Mouse (Mus musculus): ENCODE data around the gene Ugt1a8. TPM values are rescaled to one million over a fixed set of nuclear protein-coding genes. Genes with fewer than 3 reads are reported as not detected.

The Ugt1a8 gene
- total and polyA plus RNA-seq, 3 experiments = not detected

DNA sequence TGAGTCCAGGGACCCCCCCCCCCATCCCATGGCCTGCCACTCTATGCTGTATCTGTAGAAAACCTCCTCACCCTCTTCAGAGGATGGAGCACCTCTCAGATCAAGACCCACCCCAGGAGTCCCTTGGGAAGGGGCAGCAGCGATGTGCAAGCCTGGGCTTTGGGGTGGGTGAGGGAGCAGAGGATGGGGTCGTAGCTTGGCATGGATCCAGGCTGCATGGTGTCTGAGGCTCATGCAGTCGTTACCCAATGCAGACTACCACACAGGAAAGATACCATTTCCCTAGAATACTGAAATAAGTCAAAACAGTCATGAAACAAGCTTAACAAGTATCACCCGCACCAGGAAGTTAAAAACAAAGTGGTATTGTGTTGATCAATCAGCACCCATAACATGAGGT is 161.0 kb downstream of the Ugt1a8 start:
- no peaks in the 10 kb centered on the region for H3K4me1 ChIP-seq (ENCODE audit: insufficient read depth, low read depth, low read length)
- ATAC-seq (ENCODE audit: extremely low read depth, insufficient number of reproducible peaks, low FRiP score, poor library complexity, severe bottlenecking) (no peak), DNase-seq (ENCODE audit: low spot score) (no peak)
- H3K4me3 ChIP-seq (ENCODE audit: low read depth, low read length) = no peak overlapping the region
- H3K27me3 ChIP-seq (ENCODE audit: insufficient read depth, low read length) = peaks cover 30% of the 10 kb centered on the region
- H3K9me3 ChIP-seq (replicated peaks) = peaks cover 2% of the 10 kb centered on the region; the same call in 1 of the 2 replicates
- TF ChIP-seq CTCF (IDR thresholded peaks at IDR 0.05; ENCODE audit: low read depth, low read length) = no peak
- no peak for TF ChIP-seq GATA2 (IDR thresholded peaks at IDR 0.05; ENCODE audit: borderline replicate concordance, low read depth, low read length)
- no peak for TF ChIP-seq POLR2AphosphoS5 (IDR thresholded peaks at IDR 0.05; ENCODE audit: insufficient replicate concordance, low read depth, low read length)
- TF ChIP-seq TAL1 (conservative IDR thresholded peaks at IDR 0.05; ENCODE audit: low read depth, low read length) = no peak
- no peak for TF ChIP-seq GATA1 (IDR thresholded peaks at IDR 0.05; ENCODE audit: borderline replicate concordance, low read length)
- no peaks in the 10 kb centered on the region for H3K36me3 ChIP-seq (replicated peaks)

GRCm38 (mm10) chr1:88249596-88249995 is 162.0 kb downstream of the Ugt1a8 start:
- DNase-seq (ENCODE audit: low spot score) = no peak
- Histone ChIP-seq H3K9me3 (replicated peaks) (no peaks in the 10 kb centered on the region), H3K4me3 (ENCODE audit: low read depth, low read length) (no peak overlapping the region), H3K36me3 (replicated peaks) (no peaks in the 10 kb centered on the region), H3K27me3 (ENCODE audit: insufficient read depth, low read length) (peaks cover 30% of the 10 kb centered on the region), H3K4me1 (ENCODE audit: insufficient read depth, low read depth, low read length) (peaks cover under 1% of the 10 kb centered on the region; the same call in 1 of the 2 replicates)
- no peak for TF ChIP-seq CTCF (IDR thresholded peaks at IDR 0.05; ENCODE audit: low read depth, low read length)
- no peak for TF ChIP-seq POLR2AphosphoS5 (IDR thresholded peaks at IDR 0.05; ENCODE audit: insufficient replicate concordance, low read depth, low read length)
- no peak for TF ChIP-seq GATA1 (IDR thresholded peaks at IDR 0.05; ENCODE audit: borderline replicate concordance, low read length)
- ATAC-seq (ENCODE audit: extremely low read depth, insufficient number of reproducible peaks, low FRiP score, poor library complexity, severe bottlenecking) = no peak

GRCm38 (mm10) chr1:88250023-88250422 is 162.4 kb downstream of the Ugt1a8 start:
- Histone ChIP-seq H3K36me3 (replicated peaks) (no peaks in the 10 kb centered on the region), H3K4me3 (ENCODE audit: low read depth, low read length) (no peak overlapping the region), H3K4me1 (ENCODE audit: insufficient read depth, low read depth, low read length) (peaks cover 4% of the 10 kb centered on the region), H3K27me3 (ENCODE audit: insufficient read depth, low read length) (peaks cover 34% of the 10 kb centered on the region), H3K9me3 (replicated peaks) (no peaks in the 10 kb centered on the region)
- TF ChIP-seq POLR2AphosphoS5 (IDR thresholded peaks at IDR 0.05; ENCODE audit: insufficient replicate concordance, low read depth, low read length) = no peak
- no peak for TF ChIP-seq GATA1 (IDR thresholded peaks at IDR 0.05; ENCODE audit: borderline replicate concordance, low read length)
- TF ChIP-seq TAL1 (conservative IDR thresholded peaks at IDR 0.05; ENCODE audit: low read depth, low read length) = no peak
- no peak for ATAC-seq (ENCODE audit: extremely low read depth, insufficient number of reproducible peaks, low FRiP score, poor library complexity, severe bottlenecking)
- DNase-seq (ENCODE audit: low spot score) = no peak

DNA sequence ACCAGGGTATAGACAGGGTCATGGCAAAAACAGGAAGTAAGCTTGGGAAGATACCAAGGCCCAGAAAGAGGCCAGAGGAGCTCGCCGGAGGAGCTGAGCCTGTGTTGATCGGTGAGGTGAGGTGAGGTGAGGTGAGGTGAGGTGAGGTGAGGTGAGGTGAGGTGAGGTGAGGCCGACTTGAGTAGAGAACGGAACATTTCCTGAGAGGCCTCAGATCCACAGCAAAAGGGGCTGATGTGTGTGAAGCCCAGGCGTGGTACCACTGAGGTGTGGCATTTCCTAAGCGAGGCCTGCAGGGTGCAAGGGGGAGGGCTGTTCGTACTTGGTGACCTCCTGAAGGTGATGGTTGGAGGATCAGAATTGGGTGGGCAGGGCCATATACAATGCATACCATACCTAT is 165.5 kb downstream of the Ugt1a8 start:
- Histone ChIP-seq H3K9me3 (replicated peaks) (no peaks in the 10 kb centered on the region), H3K4me1 (ENCODE audit: insufficient read depth, low read depth, low read length) (peaks cover 4% of the 10 kb centered on the region), H3K36me3 (replicated peaks) (no peaks in the 10 kb centered on the region), H3K27me3 (ENCODE audit: insufficient read depth, low read length) (peaks cover 46% of the 10 kb centered on the region), H3K4me3 (ENCODE audit: low read depth, low read length) (no peak overlapping the region)
- TF ChIP-seq POLR2AphosphoS5 (IDR thresholded peaks at IDR 0.05; ENCODE audit: insufficient replicate concordance, low read depth, low read length) (0 out of 2 replicates have a peak, but pooled peaks have one; percentile 39), TAL1 (conservative IDR thresholded peaks at IDR 0.05; ENCODE audit: low read depth, low read length) (no peak)
- ATAC-seq (ENCODE audit: extremely low read depth, insufficient number of reproducible peaks, low FRiP score, poor library complexity, severe bottlenecking) (no peak), DNase-seq (ENCODE audit: low spot score) (no peak)

DNA sequence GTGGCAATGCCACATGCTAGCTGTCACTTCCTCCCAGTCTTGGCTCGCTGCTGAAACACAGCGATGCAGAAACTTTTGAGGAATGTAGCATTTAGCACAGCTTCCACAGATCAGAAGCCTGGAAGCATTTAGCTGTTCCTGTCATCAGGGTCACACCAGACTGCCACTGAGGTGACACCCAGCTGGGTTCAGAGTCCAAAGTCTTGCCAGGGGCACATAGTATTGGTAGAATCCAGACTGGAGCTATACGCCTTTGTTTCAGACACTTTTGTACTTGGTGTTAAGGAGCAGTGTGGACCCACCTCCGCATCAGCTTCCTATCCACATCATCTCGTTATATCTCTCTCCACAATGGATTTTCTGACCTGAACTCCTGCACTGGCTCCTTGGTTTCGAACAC is 165.9 kb downstream of the Ugt1a8 start:
- Histone ChIP-seq H3K36me3 (replicated peaks) (no peaks in the 10 kb centered on the region), H3K27me3 (ENCODE audit: insufficient read depth, low read length) (peaks cover 46% of the 10 kb centered on the region), H3K4me1 (ENCODE audit: insufficient read depth, low read depth, low read length) (peaks cover 4% of the 10 kb centered on the region), H3K9me3 (replicated peaks) (no peaks in the 10 kb centered on the region), H3K4me3 (ENCODE audit: low read depth, low read length) (no peak overlapping the region)
- no peak for ATAC-seq (ENCODE audit: extremely low read depth, insufficient number of reproducible peaks, low FRiP score, poor library complexity, severe bottlenecking)
- no peak for DNase-seq (ENCODE audit: low spot score)
- TF ChIP-seq POLR2AphosphoS5 (IDR thresholded peaks at IDR 0.05; ENCODE audit: insufficient replicate concordance, low read depth, low read length) = no peak
- TF ChIP-seq GATA1 (IDR thresholded peaks at IDR 0.05; ENCODE audit: borderline replicate concordance, low read length) = no peak
- no peak for TF ChIP-seq CTCF (IDR thresholded peaks at IDR 0.05; ENCODE audit: low read depth, low read length)
- TF ChIP-seq TAL1 (conservative IDR thresholded peaks at IDR 0.05; ENCODE audit: low read depth, low read length) = no peak
- TF ChIP-seq GATA2 (IDR thresholded peaks at IDR 0.05; ENCODE audit: borderline replicate concordance, low read depth, low read length) = no peak

DNA sequence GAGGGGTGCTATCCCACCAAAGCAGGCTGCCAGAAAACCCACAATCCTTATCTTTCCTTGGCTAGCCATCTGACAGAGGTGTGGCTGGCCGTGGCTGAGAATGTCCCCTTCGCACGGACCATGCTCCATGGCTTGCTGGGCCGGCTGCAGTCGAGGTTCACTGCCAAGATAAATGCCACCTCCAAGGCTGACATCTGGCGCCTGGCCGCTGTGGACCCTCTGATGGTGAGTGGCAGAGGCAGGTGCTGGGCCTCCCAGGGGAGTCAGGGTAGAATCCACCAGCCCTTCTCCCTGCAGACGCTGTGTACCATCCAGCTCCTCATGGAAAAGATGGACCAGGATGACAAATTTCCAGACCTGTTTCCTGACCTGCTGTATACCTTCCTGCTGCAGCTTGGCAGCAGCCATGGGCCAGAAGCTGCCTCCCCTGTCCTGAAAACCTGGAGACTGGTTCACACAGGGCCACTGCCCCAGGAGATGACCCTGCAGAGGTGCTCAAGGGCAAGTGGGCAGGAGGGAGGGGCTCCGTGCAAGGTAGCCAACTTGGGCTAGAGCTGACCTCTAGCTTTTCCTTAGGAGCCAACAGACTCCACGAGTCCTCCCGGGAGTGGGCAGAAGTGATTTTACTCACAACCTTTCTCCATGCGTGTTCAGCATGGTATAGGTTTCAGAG is 167.3 kb downstream of the Ugt1a8 start:
- Histone ChIP-seq H3K4me3 (ENCODE audit: low read depth, low read length) (no peak overlapping the region), H3K27me3 (ENCODE audit: insufficient read depth, low read length) (peaks cover 38% of the 10 kb centered on the region), H3K9me3 (replicated peaks) (no peaks in the 10 kb centered on the region), H3K36me3 (replicated peaks) (peaks cover 9% of the 10 kb centered on the region), H3K4me1 (ENCODE audit: insufficient read depth, low read depth, low read length) (peaks cover 4% of the 10 kb centered on the region)
- TF ChIP-seq POLR2AphosphoS5 (IDR thresholded peaks at IDR 0.05; ENCODE audit: insufficient replicate concordance, low read depth, low read length) (no peak; the same call in 1 of the 2 replicates), CTCF (IDR thresholded peaks at IDR 0.05; ENCODE audit: low read depth, low read length) (no peak)
- no peak for ATAC-seq (ENCODE audit: extremely low read depth, insufficient number of reproducible peaks, low FRiP score, poor library complexity, severe bottlenecking)
- no peak for DNase-seq (ENCODE audit: low spot score)

DNA sequence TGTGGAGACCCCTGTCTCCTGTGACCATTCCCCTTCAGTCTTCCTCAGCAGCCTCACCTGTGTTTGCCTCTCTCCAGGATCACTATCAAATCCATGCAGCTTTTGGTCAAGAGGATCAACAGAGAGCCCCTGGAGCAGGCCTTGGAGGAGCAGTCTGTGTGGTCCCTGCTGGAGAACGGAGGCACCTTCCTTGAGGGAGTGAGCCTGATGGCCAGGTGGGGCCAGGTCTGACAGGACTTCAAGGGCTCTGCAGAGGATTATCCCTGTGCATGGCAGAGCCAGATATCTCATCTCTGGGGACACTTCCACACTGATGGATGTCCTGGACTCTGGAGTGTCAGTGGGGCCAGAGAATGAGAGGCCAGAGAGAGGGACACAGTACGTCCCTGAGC is 167.8 kb downstream of the Ugt1a8 start:
- TF ChIP-seq POLR2AphosphoS5 (IDR thresholded peaks at IDR 0.05; ENCODE audit: insufficient replicate concordance, low read depth, low read length) = no peak
- TF ChIP-seq CTCF (IDR thresholded peaks at IDR 0.05; ENCODE audit: low read depth, low read length) = no peak
- TF ChIP-seq GATA1 (IDR thresholded peaks at IDR 0.05; ENCODE audit: borderline replicate concordance, low read length) = no peak
- H3K9me3 ChIP-seq (replicated peaks) = no peaks in the 10 kb centered on the region
- H3K36me3 ChIP-seq (replicated peaks) = peaks cover 15% of the 10 kb centered on the region
- ATAC-seq (ENCODE audit: extremely low read depth, insufficient number of reproducible peaks, low FRiP score, poor library complexity, severe bottlenecking) (no peak), DNase-seq (ENCODE audit: low spot score) (no peak)
- peaks cover 36% of the 10 kb centered on the region for H3K27me3 ChIP-seq (ENCODE audit: insufficient read depth, low read length)
- peaks cover 6% of the 10 kb centered on the region for H3K4me1 ChIP-seq (ENCODE audit: insufficient read depth, low read depth, low read length)
- no peak overlapping the region for H3K4me3 ChIP-seq (ENCODE audit: low read depth, low read length)

Data from G1E (cell line).